Mouse (Mus musculus) CH12.LX (cell line): ENCODE data around the gene Slc25a21. TPM values are rescaled to one million over a fixed set of nuclear protein-coding genes. Genes with fewer than 3 reads are reported as not detected.
A peak's percentile ranks its signal among the peaks of the same experiment; 100 is the strongest.

ENCODE experiments used
- DNase-seq: peaks from one replicate; pipeline ENCODE4 v3.0.0-alpha.2; 2013; ENCODE audit errors: extremely low read depth
- H3K27ac ChIP-seq: 2 replicates; pipeline ENCODE4 v1.5.1; 2012; ENCODE audit warnings: low read depth, mild to moderate bottlenecking, control low read depth, moderate library complexity; ENCODE audit not compliant: insufficient read depth
- H3K27me3 ChIP-seq: replicated peaks from 2 replicates; pipeline ENCODE3; 2012; ENCODE audit warnings: inconsistent platforms
- H3K36me3 ChIP-seq, 2 experiments: replicated peaks in 1 of 2; 2 replicates each; pipeline versions ENCODE3 to v1.6.1; 2012; ENCODE audit warnings: inconsistent platforms in 1 of 2, low read length in 1 of 2, mild to moderate bottlenecking in 1 of 2, mixed read lengths in 1 of 2, moderate library complexity in 1 of 2; ENCODE audit not compliant: control insufficient read depth in 1 of 2, insufficient read depth in 1 of 2
- H3K4me1 ChIP-seq, 2 experiments: 2 replicates each; pipeline ENCODE4 v1.6.1; 2012; ENCODE audit warnings: inconsistent platforms in 1 of 2, moderate library complexity in 1 of 2; ENCODE audit not compliant: insufficient read depth in 2 of 2, control insufficient read depth in 1 of 2
- H3K4me2 ChIP-seq: 2 replicates; pipeline ENCODE4 v1.6.1; 2012; ENCODE audit warnings: low read depth, mild to moderate bottlenecking, control low read depth; ENCODE audit not compliant: poor library complexity, insufficient read depth, severe bottlenecking
- H3K4me3 ChIP-seq, 3 experiments: fragments of 150-350 bp in 1 of 3; sonication (generic) in 1 of 3; replicated peaks in 1 of 3; 2 replicates each; pipeline versions ENCODE3 to v1.5.1; 2011 to 2012; ENCODE audit warnings: low read depth in 2 of 3, low read length in 2 of 3, mild to moderate bottlenecking in 2 of 3, moderate library complexity in 2 of 3, control low read depth in 1 of 3, improper control_type of control experiment in 1 of 3, inconsistent platforms in 1 of 3, mixed read lengths in 1 of 3; ENCODE audit not compliant: poor library complexity in 1 of 3
- H3K79me2 ChIP-seq: replicated peaks from 2 replicates; pipeline ENCODE4 v1.6.1; 2012; ENCODE audit warnings: mild to moderate bottlenecking, moderate library complexity; ENCODE audit not compliant: control insufficient read depth, poor library complexity, insufficient read depth, severe bottlenecking; ENCODE audit errors: extremely low read depth
- H3K9ac ChIP-seq: 2 replicates; pipeline ENCODE4 v1.6.1; 2012; ENCODE audit warnings: low read depth, mild to moderate bottlenecking, control low read depth, moderate library complexity; ENCODE audit not compliant: insufficient read depth
- H3K9me3 ChIP-seq: replicated peaks from 2 replicates; pipeline ENCODE3; 2012; ENCODE audit warnings: low read length, inconsistent platforms, mixed read lengths
- BHLHE40 ChIP-seq: IDR thresholded peaks from 2 replicates; pipeline ENCODE4 v1.6.1; 2011; ENCODE audit warnings: mild to moderate bottlenecking, low read depth, low read length, improper control_type of control experiment
- CHD1 ChIP-seq: IDR thresholded peaks from 2 replicates; pipeline ENCODE4 v1.6.1; 2012; ENCODE audit warnings: low read depth, low read length, improper control_type of control experiment, inconsistent platforms
- CHD2 ChIP-seq: IDR thresholded peaks from 2 replicates; pipeline ENCODE4 v1.6.1; 2011; ENCODE audit warnings: low read length, improper control_type of control experiment
- CTCF ChIP-seq, 2 experiments: IDR thresholded peaks in 1 of 2; conservative IDR thresholded peaks in 1 of 2; 2 replicates each; pipeline ENCODE4 v1.5.1; 2011 to 2012; ENCODE audit warnings: low read depth in 2 of 2, low read length in 2 of 2, improper control_type of control experiment in 1 of 2, inconsistent platforms in 1 of 2, mild to moderate bottlenecking in 1 of 2, moderate library complexity in 1 of 2
- JUND ChIP-seq: conservative IDR thresholded peaks from 2 replicates; pipeline ENCODE4 v1.6.1; 2011; ENCODE audit warnings: low read depth, low read length, improper control_type of control experiment
- MAX ChIP-seq: IDR thresholded peaks from 2 replicates; pipeline ENCODE4 v1.6.1; 2011; ENCODE audit warnings: low read length, improper control_type of control experiment
- MAZ ChIP-seq: IDR thresholded peaks from 2 replicates; pipeline ENCODE4 v1.6.1; 2012; ENCODE audit warnings: low read depth, mild to moderate bottlenecking, inconsistent platforms, low read length, improper control_type of control experiment, moderate library complexity
- MEF2A ChIP-seq: IDR thresholded peaks from 2 replicates; pipeline ENCODE4 v1.6.1; 2014; ENCODE audit warnings: low read depth, mild to moderate bottlenecking, inconsistent platforms, low read length, improper control_type of control experiment, borderline replicate concordance
- MYC ChIP-seq: IDR thresholded peaks from 2 replicates; pipeline ENCODE4 v1.6.1; 2011; ENCODE audit warnings: low read depth, mild to moderate bottlenecking, improper control_type of control experiment, low read length
- NRF1 ChIP-seq: IDR thresholded peaks from 2 replicates; pipeline ENCODE4 v1.6.1; 2014; ENCODE audit warnings: low read depth, mild to moderate bottlenecking, inconsistent platforms, low read length, improper control_type of control experiment, moderate library complexity
- POLR2A ChIP-seq: IDR thresholded peaks from 2 replicates; pipeline ENCODE4 v1.6.1; 2011; ENCODE audit warnings: low read depth, mild to moderate bottlenecking, improper control_type of control experiment, low read length
- POLR2AphosphoS2 ChIP-seq: IDR thresholded peaks from 2 replicates; pipeline ENCODE4 v1.6.1; 2011; ENCODE audit warnings: low read depth, low read length, improper control_type of control experiment
- RAD21 ChIP-seq: IDR thresholded peaks from 2 replicates; pipeline ENCODE4 v1.6.1; 2011; ENCODE audit warnings: low read depth, mild to moderate bottlenecking, low read length, improper control_type of control experiment, moderate library complexity
- RCOR1 ChIP-seq: conservative IDR thresholded peaks from 2 replicates; pipeline ENCODE4 v1.6.1; 2012; ENCODE audit warnings: low read depth, mild to moderate bottlenecking, inconsistent platforms, low read length, improper control_type of control experiment
- SIN3A ChIP-seq: IDR thresholded peaks from 2 replicates; pipeline ENCODE4 v1.6.1; 2012; ENCODE audit warnings: low read length, improper control_type of control experiment, inconsistent platforms
- USF1 ChIP-seq: IDR thresholded peaks from 2 replicates; pipeline ENCODE4 v1.6.1; 2014; ENCODE audit warnings: low read depth, mild to moderate bottlenecking, inconsistent platforms, low read length, improper control_type of control experiment
- USF2 ChIP-seq: conservative IDR thresholded peaks from 2 replicates; pipeline ENCODE4 v1.6.1; 2011; ENCODE audit warnings: low read depth, low read length, improper control_type of control experiment
- dilution Hi-C: fragments of 300-500 bp; cut with MboI; formaldehyde crosslinking; loops from 2 replicates; pipeline ENCODE4 v1.14.3; 2020; ENCODE audit warnings: low sequenced_read_pairs; ENCODE audit not compliant: extremely low pct_unique_long_range_greater_than_20kb, extremely low pct_ligation_motif_present
- in situ Hi-C: fragments of 300-500 bp; cut with MboI; formaldehyde crosslinking; loops from 3 replicates; pipeline ENCODE4 v1.14.3; 2019; ENCODE audit warnings: low sequenced_read_pairs, low pct_ligation_motif_present, low pct_unique_long_range_greater_than_20kb, mixed read lengths
- polyA plus RNA-seq: library from polyadenylated mRNA; unstranded; fragments of >175 nt; gene quantifications from 2 replicates; pipeline ENCODE4 v1.2.1, GENCODE M21; 2012; ENCODE audit warnings: low read depth; ENCODE audit not compliant: insufficient read length
- total RNA-seq, 2 experiments: library from RNA; depleted of rRNA; stranded (reverse); fragments of 300-350 nt in 1 of 2; fragments of >200 nt in 1 of 2; gene quantifications; 2 replicates each; pipeline ENCODE4 v1.2.3; 2012 to 2014

Slc25a21 gene
- total and polyA plus RNA-seq, 3 experiments, result not detected

DNA sequence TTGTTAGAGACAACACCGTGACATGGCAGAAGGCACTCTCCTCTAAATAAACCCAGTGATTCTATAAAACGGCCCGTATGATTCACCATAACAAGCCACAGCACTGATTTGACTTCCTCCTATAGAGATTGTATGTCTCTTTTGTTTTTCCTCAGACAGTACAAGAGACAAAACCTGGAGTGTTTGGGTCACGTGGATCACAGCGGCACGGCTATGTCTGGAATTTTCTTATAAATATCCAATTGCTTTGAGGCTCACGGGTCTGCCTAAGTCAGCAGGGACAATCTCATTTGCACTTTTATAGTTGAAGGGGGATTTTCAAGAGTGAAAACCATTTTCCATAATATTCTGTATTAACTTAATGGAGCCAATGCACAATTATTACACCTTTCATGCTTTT lies 320.7 kb downstream of the Slc25a21 start:
- H3K4me2 ChIP-seq, result no peak overlapping the region
- in situ Hi-C loops (no loop called here), dilution Hi-C loops (no loop called here)
- H3K9ac ChIP-seq, result no peak overlapping the region
- H3K9me3 ChIP-seq, result no peaks in the 10 kb centered on the region
- TF ChIP-seq MYC (no peak), BHLHE40 (no peak), MAX (no peak), RAD21 (no peak), CHD2 (no peak), POLR2AphosphoS2 (no peak), USF2 (no peak), CHD1 (no peak), MEF2A (no peak)
- no peak overlapping the region for H3K27ac ChIP-seq
- no peak for DNase-seq
- no peaks in the 10 kb centered on the region for H3K79me2 ChIP-seq
- H3K4me1 ChIP-seq, result no peaks in the 10 kb centered on the region
- H3K27me3 ChIP-seq, result no peaks in the 10 kb centered on the region
- H3K36me3 ChIP-seq, result no peaks in the 10 kb centered on the region
- no peak overlapping the region for H3K4me3 ChIP-seq

DNA sequence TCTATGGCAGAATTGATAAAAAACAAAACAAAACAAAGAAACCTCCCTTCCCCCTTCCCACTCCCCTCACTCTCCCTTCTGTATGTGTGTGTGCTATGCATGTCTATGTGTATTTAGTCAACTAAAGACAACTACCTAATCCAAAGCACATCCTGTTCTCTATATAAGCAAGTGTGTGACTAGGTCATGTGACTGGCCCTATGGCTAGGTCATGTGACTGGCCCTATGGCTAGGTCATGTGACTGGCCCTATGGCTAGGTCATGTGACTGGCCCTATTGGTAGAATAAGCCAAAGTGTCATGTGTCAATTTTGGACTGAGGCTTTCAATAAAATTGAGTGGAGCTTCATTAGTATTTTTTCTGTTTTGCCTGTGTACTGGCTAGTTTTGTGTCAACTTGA lies 324.1 kb downstream of the Slc25a21 start:
- Histone ChIP-seq H3K9me3 (no peaks in the 10 kb centered on the region), H3K4me2 (no peak overlapping the region), H3K79me2 (no peaks in the 10 kb centered on the region), H3K27me3 (no peaks in the 10 kb centered on the region), H3K27ac (no peak overlapping the region), H3K4me1 (no peaks in the 10 kb centered on the region), H3K9ac (no peak overlapping the region), H3K4me3 (no peak overlapping the region), H3K36me3 (no peaks in the 10 kb centered on the region)
- in situ Hi-C loops, result no loop called here
- TF ChIP-seq MEF2A (no peak), USF2 (peak; percentile 34), CHD2 (no peak), SIN3A (no peak), CTCF (conservative IDR thresholded peaks at IDR 0.05 in 1 of 2, IDR thresholded peaks at IDR 0.05 in 1 of 2; ENCODE audit: low read depth in 2 of 2, low read length in 2 of 2) (no peak), RCOR1 (no peak), NRF1 (no peak), MAZ (no peak), JUND (no peak), POLR2A (no peak), RAD21 (no peak), USF1 (0 out of 2 replicates have a peak, but pooled peaks have one; percentile 16), MYC (no peak)
- dilution Hi-C loops, result no loop called here
- no peak for DNase-seq
